ENCODE assay signal across 14 mouse cellular contexts in the genomic region with DNA sequence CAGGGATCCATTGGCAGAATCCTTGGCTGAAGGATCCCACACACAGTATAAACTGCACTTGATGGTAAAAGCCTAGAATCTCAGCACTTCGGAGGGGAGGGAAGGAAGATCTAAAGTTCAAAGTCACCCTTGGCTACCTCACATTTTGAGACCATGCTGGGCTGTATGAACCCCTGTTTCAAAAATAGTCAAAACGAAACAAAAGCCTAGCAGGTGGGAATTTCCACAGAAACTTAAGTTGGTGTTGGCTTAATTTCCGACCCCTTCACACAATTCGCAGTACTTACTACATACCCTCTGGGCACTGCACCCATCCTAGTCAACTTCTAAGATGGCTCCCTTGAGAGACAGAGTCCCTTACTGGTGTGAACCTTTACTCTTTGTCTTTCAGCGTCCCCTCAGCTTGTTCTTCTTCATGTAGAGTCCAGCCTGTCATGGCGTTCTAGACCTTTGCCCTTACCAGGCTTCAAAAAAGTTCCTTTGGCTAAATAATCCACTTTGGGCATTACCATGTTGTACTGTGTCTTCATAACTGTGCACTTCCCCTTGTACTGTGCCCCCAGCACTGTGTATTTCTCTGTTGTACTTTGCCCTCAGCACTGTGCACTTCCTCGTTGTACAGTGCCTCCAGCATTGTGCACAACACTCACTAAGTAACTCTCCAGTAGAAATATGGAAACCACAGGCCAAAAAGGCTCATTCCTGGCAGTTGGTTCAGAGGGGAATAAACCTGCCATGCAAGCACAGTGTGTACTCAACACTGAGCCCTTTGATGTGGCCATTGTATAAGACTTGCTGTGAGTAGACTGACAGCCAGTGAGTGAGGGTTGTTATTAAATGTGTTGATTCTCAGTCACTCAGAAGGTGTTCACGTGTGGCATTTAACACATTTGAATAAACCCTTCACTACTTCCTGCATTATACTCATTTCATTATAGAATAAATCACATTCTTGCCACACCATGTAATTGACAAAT.
DNase-seq lines count a peak whose midpoint lies in the region; ATAC-seq lines count a peak whose summit lies in the region.
"Had no signal": no experiment of that assay in that cellular context is flagged by ENCODE, and none has a peak within 500 bp of the region (broad histone marks: within the 10 kb centered on the region; RNA-seq: fewer than 3 reads in every experiment).

No protein-coding gene starts in this region.

- no peaks in the 10 kb centered on the region for H3K36me3 ChIP-seq in midbrain, embryonic 13.5 days
- H3K36me3 ChIP-seq in midbrain, embryonic 15.5 days (replicated peaks), result no peaks in the 10 kb centered on the region
- H3K36me3 ChIP-seq in intestine, embryonic 16.5 days (ENCODE audit: control insufficient read depth, insufficient read depth, low read length), result no peaks in the 10 kb centered on the region
- H3K36me3 ChIP-seq: embryonic facial prominence, embryonic 15.5 days had no signal

- H3K9me3 ChIP-seq in midbrain, embryonic 13.5 days, result no peaks in the 10 kb centered on the region
- no peaks in the 10 kb centered on the region for H3K9me3 ChIP-seq in midbrain, embryonic 15.5 days
- H3K9me3 ChIP-seq in intestine, embryonic 16.5 days (ENCODE audit: control insufficient read depth, low read length), result no peaks in the 10 kb centered on the region
- H3K9me3 ChIP-seq: embryonic facial prominence, embryonic 15.5 days had no signal

- H3K4me2 ChIP-seq in midbrain, embryonic 13.5 days (replicated peaks), result no peak overlapping the region
- no peak overlapping the region for H3K4me2 ChIP-seq in midbrain, embryonic 15.5 days
- no peak overlapping the region for H3K4me2 ChIP-seq in intestine, embryonic 16.5 days (ENCODE audit: low read depth, low read length)
- H3K4me2 ChIP-seq: embryonic facial prominence, embryonic 15.5 days had no signal

- 0 out of 2 replicates have a peak, but pooled peaks have one; percentile 48 for ATAC-seq in midbrain, embryonic 13.5 days
- no peak for ATAC-seq in midbrain, embryonic 15.5 days (replicated peaks)
- ATAC-seq in intestine, embryonic 16.5 days, result peak; percentile 96
- no peak for ATAC-seq in erythroid progenitor cell, adult 5-6 weeks (replicated peaks; ENCODE audit: low FRiP score, poor library complexity, severe bottlenecking)
- ATAC-seq: activated CD4-positive, CD25-positive, alpha-beta regulatory T cell, adult 4 months; hindbrain, embryonic 16.5 days had no signal

- H3K27ac ChIP-seq in midbrain, embryonic 13.5 days, result no peak overlapping the region
- no peak overlapping the region for H3K27ac ChIP-seq in midbrain, embryonic 15.5 days
- no peak overlapping the region; the same call in 1 of the 2 replicates for H3K27ac ChIP-seq in intestine, embryonic 16.5 days (ENCODE audit: low read length)
- H3K27ac ChIP-seq: embryonic facial prominence, embryonic 15.5 days had no signal

- 86% methylated on average over 8 of the region's 8 CpGs for WGBS in midbrain, embryonic 13.5 days
- WGBS in midbrain, embryonic 15.5 days, result 76% methylated on average over 8 of the region's 8 CpGs
- 80% methylated on average over 8 of the region's 8 CpGs for WGBS in intestine, embryonic 16.5 days

- H3K4me3 ChIP-seq in midbrain, embryonic 13.5 days (replicated peaks), result no peak overlapping the region
- H3K4me3 ChIP-seq in midbrain, embryonic 15.5 days, result no peak overlapping the region
- H3K4me3 ChIP-seq in intestine, embryonic 16.5 days (ENCODE audit: low read length), result no peak overlapping the region
- H3K4me3 ChIP-seq: embryonic facial prominence, embryonic 15.5 days had no signal

- H3K9ac ChIP-seq in midbrain, embryonic 13.5 days (replicated peaks), result no peak overlapping the region
- no peak overlapping the region for H3K9ac ChIP-seq in midbrain, embryonic 15.5 days
- no peak overlapping the region for H3K9ac ChIP-seq in intestine, embryonic 16.5 days (ENCODE audit: low read depth, low read length)
- H3K9ac ChIP-seq: embryonic facial prominence, embryonic 15.5 days had no signal

- H3K4me1 ChIP-seq in midbrain, embryonic 13.5 days (replicated peaks), result 0 out of 2 replicates have a peak, but pooled peaks cover 2% of the 10 kb centered on the region
- no peaks in the 10 kb centered on the region for H3K4me1 ChIP-seq in midbrain, embryonic 15.5 days
- no peaks in the 10 kb centered on the region for H3K4me1 ChIP-seq in intestine, embryonic 16.5 days (ENCODE audit: control insufficient read depth, insufficient read depth, low read length)
- H3K4me1 ChIP-seq: embryonic facial prominence, embryonic 15.5 days had no signal

- peak; percentile 59 for DNase-seq in kidney, adult 9 months
- DNase-seq in kidney, postnatal 14 days, result no peak
- no peak for DNase-seq in heart, adult 8-10 months (ENCODE audit: low spot score)
- DNase-seq: adrenal gland, postnatal 36 days; heart, postnatal 14 days; lung, postnatal 10 days; right cerebral cortex, postnatal 14 days had no signal

- H3K27me3 ChIP-seq in midbrain, embryonic 13.5 days, result no peaks in the 10 kb centered on the region
- H3K27me3 ChIP-seq in midbrain, embryonic 15.5 days (replicated peaks), result no peaks in the 10 kb centered on the region
- H3K27me3 ChIP-seq in intestine, embryonic 16.5 days (replicated peaks; ENCODE audit: control insufficient read depth, insufficient read depth, low read length), result no peaks in the 10 kb centered on the region
- H3K27me3 ChIP-seq: embryonic facial prominence, embryonic 15.5 days had no signal

Comparison
In these comparisons a context has a peak if more than half of its experiments do, and no peak if none do; other contexts are left out.
1. ATAC-seq: peak in midbrain, embryonic 13.5 days (single experiment) and intestine, embryonic 16.5 days (single experiment); none in midbrain, embryonic 15.5 days (single experiment) and erythroid progenitor cell, adult 5-6 weeks (single experiment).